Mouse (Mus musculus) frontal cortex, postnatal 10 days (tissue): ENCODE results near the gene Acrbp.

ENCODE experiments used
- DNase-seq, 2 experiments: peaks; one replicate each; pipeline ENCODE4 v3.0.0; 2022; ENCODE audit warnings: low spot score in 2 of 2, mixed read lengths in 1 of 2

Acrbp gene

DNA sequence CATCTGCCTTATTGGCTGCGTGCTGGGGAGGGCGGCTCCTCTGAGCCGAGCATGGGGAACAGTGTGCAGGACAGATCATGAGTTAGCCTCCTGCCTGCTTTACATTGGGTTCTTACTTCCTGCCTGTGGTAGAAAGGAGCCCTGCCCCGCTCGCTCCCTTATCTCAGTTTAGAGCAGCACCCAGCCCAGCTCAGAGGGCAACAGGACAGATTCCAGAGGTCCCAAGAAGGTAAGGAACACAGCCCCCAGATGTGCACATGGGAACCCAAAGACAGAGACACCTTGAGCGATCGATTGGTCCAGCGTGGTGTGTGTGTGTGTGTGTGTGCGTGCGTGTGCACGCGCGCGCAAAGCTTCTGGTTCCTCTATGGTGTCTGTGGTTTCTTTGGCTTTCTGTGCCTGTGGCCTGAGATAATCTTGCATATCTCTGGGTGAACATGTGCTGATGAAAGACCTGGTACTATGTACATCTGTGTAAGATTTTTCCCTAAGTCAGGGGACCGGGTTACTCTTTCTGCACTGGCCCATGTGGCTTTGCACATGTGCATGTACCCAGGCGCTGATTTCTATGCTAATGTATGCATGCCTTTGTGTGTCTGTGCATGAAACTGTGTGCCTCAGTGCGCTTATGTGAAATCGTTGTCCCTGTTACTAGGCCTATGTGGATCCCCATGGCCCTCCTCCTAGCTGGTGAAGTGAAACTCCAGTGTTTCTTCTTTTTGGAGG lies 21.8 kb downstream of the Acrbp start:
- DNase-seq: no peak

DNA sequence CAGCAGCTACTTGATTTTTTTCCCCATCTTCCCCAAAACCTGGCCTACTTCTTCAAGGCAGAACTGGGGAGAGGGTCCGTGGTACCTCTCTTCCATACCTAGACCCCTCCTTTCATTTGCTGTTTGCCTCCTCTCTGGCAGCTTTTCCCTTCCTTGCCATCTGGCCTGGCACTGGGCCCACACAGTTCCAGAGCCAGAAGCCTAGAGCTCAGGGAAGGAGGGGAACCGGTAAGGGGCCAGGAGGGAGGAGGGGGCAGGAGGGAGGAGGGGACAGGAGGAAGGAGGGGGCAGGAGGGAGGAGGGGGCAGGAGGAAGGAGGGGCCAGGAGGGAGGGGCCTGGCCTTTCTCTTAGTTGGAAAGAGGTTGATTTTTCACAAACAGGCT lies 22.4 kb downstream of the Acrbp start:
- peak; percentile 61 to 68 for DNase-seq

DNA sequence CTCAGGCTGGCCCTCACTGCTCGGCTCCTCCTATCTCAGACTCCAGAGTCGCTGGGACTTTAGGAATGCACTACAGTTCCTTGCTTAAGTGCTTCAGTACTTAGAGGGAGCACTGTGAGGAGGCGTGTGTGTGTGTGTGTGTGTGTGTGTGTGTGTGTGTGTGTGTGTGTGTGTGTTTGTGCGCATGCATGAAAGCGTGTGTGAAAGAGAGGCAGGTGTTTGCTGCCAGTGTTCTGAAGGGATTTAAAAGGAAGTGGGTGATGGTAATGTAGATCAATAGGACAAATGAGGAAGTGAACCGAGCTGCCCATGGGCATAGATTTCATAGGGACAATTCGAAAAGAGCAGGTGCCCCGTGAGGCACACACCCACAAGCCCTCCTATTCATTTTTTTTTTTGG lies 24.3 kb downstream of the Acrbp start:
- DNase-seq: no peak

DNA sequence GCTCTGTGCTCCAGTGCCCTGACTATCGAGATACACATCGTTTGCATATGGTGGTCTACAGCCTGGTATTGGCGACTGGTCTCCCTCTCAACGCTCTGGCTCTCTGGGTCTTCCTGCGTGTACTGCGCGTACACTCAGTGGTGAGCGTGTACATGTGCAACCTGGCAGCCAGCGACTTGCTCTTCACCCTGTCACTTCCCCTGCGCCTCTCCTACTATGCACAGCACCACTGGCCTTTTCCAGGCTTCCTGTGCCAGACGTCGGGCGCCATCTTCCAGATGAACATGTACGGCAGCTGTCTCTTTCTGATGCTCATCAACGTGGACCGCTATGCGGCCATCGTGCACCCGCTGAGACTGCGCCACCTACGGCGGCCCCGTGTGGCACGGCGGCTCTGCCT lies 31.9 kb downstream of the Acrbp start:
- DNase-seq: no peak

DNA sequence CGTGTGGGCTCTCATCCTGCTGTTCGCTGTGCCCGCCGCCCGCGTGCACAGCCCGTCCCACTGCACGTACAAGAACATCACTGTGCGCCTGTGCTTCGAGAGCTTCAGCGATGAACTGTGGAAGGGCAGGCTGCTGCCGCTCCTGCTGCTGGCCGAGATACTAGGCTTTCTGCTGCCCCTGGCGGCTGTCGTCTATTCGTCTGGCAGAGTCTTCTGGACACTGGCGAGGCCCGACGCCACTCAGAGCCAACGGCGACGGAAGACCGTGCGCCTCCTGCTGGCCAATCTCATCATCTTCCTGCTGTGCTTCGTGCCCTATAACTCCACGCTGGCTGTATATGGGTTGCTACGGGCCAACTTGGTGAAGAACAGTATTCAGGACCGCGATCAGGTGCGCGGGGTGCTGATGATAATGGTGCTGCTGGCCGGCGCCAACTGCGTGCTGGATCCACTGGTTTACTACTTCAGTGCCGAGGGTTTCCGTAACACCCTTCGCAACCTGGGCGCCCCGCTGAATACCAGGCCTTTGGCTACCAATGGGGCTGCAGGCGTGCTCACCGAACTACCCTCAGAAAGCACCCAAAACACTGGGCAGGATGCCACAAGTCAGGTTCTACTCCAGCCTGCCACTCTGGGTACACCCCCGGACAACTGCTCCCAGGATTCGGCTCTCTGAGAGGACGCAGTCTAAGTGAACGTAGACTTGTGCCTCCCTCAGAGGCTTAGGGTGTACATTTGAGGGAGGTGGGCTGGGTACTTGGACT lies 32.5 kb downstream of the Acrbp start:
- peak; percentile 86 for DNase-seq

DNA sequence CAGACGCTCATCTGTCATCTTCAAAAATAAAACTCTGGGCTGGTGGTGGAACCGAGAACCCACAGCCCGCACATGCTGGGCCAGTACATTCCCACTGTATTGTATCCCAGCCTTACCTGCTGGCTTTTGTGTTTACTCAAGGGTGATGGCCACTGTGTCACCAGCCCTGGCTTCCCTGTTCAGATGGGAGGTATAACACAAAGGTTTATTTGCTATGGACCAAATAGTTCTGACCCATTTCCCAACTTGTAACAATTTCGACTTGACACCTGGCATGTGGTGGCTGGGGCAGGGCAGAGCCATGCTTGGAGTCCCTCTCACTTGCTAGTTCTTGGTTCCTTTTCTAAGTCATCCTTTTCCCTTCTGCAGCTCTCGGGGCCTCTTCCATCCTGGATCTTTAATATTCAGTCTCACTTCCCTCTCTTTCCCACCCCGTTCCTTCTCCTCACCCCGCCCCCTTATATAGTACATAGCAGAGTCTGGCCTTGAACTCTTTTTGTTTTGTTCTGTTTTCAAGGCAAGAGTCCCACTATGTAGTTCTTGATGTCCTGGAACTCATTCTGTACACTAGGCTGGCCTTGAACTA lies 33.4 kb downstream of the Acrbp start:
- no peak for DNase-seq

DNA sequence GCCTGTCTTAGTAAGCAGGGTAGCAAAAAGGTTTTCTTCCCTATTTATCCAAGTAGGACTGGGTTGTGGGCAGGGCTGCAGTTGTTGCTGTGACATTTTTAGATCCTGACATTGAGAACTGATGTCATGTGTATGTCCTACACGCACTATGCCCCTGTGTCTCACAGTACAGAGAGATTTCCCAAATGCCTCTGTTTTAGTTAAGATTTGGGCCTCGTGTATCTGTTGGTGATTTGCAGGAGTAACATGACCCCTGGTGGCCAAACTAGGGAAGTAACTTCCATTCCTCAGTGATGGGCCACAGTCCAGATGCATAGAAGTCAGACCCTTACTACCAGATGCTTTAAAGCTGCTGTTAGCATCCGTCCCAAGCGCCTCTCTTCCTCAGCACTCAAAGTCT lies 34.9 kb downstream of the Acrbp start:
- peak in 1 of 2 experiments; percentile 52 for DNase-seq

DNA sequence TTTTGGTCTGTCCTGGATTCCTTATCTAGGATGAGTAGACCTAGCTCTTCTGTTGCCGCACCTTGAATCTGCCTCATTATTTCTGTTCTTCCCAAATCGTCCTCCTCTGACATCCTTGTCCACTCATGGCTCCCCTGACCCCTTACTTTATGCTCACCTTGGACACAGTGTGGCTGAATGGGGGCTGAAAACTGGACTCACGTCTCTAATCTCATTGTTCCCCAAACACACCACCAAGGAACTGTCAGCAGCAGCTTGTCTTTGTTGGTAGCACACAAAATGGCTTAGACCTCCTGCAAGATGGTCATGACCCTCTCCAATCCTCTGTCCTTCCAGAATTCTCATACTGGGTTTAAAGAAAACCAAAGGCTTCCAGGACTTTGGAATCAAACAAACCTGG lies 38.4 kb downstream of the Acrbp start:
- no peak for DNase-seq

DNA sequence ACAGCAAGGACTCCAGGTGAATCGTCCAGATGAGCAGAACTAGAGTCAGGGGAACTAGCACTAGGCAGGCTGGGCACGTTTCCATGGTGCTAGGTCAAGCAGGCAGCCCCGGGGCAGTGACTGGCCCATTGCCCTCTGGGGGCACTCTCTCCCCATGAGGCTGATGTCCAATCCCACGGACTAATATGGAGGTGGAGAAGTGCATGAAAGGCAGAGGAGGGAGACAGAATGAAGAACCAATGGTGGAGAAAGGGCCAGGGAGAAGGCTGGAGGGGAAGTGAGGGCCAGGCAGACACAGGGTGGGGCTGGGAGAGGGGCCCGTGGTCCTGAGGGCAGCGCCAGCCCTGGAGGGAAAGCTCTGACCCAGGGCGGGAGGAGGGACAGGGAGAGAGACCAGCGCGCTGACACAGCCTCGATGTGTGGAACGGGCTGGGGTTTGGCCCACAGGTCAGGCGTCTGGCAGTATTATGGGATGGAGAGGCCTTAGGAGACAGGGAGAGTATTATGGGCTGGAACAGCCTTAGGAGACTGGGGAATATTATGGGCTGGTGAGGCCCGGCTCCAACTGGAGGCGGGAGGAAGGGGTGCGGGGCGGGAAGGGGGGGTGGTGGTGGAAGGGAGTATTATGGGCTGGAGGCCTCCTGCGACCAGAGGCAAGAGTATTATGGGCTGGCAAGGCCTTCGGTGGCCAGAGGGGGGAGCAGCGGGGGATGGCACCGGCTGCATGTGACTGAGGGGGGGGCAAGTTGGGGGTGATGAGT lies 39.3 kb downstream of the Acrbp start:
- peak; percentile 73 to 75 for DNase-seq

DNA sequence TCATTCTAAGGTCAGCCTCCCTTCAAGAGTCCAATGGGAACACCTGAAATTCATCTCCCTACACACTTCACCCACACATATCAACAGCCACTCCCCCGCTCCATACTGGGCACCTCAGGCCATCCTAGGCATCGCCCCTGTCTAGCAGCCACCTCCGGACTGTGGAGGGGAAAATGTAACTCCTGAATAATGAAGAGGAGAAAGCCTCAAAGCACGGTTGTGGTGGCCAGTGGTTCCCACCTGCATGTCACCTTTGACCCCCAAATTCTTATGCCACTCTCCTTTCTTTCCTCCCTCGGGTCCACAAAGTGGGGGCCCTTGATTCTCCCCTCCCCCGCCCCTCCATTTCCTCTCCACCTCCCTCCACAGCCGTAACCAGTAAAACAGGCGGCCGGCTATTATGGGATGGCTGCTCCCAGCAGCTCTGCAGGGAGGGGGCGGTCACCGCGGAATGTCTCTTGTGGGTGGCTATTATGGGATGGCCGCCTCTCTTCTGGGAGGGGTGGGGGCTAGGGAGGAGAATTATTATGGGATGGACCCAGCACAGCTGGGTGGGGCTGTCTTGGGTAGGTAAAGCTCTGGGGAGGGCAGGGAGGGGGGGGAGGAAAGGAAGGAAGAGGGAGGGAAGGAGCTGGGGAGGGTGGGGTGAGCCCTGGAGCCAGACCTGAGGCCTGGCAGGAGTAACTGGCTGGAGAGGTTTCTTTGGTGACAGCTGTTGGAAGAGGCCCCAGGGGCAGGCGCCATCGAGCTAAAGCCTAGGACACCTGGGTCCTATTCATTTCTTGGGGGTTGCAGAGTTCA lies 40.2 kb downstream of the Acrbp start:
- DNase-seq: peak; percentile 86 to 92

DNA sequence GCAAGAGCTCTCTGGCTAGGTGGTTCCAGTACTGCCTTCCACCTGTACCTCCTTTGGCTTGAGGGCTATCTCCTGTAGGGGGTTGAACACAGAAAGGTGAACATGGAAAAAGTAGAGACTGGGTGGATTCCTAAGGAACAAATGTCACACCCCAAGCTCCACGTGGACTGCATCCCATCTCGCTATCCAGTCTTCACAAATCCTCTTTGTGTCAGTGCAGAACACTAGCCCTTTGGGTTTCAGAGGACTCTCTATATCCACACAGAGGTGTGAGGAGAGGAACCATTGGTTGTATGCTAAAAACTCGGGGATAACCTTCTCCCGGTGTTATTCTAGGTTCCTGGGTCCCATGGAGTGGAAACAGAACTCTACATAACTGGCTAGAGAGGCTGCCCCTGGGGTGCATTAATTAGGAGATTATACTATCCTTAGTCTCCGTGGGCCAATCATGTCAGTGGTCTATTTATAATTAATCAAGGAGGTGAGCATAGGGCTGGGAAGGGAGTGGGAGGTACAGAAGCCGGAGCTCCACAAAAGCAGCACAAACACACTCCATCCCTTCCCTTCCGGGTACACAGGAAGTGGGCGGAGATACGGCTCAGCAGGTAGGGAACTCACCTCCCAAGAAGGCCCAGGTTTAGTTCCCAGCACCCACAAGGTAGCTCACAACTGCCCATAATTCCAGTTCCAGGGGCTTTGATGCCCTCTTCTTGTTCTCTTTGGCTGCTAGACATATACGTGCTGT lies 41.0 kb downstream of the Acrbp start:
- DNase-seq: no peak

DNA sequence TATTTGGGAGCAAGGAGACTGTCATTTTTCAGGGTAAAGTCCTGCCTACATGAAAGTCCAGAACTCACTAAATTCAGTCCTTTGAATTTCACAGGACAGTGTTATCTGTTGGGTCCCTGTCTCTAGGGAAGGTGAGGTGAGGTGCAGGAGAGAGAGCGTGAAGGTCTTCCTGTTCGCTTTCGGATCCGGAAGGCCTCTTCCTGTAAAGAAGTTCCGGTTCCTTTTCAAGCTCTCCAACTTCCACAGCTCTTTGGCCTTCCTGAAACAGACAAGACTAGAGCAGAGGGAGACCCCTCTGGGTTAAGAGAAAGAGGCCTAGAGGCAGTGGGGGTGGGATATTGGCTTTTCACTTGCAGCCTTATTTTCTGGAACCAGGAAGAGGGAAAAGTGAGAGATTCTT lies 42.9 kb downstream of the Acrbp start:
- DNase-seq: no peak

DNA sequence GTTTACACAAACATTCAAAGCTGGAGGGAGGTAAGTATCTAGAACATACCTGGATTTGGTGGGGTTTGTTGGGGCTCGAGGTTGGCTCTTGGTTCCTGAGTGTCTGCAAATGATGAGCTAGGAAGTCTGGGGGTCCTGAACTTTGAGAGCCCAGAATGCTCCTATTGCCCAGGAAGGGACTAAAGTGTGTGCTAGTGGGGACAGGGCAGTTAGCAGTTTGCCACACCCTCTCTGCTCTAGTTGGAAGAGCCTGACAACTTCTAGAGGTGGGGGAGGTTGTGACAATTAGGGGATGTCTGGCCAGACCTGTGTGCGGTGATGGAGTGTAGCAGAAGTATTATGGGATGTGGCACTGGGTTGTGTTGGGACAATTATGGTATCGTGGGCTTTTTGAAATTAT lies 45.4 kb downstream of the Acrbp start:
- DNase-seq: no peak

DNA sequence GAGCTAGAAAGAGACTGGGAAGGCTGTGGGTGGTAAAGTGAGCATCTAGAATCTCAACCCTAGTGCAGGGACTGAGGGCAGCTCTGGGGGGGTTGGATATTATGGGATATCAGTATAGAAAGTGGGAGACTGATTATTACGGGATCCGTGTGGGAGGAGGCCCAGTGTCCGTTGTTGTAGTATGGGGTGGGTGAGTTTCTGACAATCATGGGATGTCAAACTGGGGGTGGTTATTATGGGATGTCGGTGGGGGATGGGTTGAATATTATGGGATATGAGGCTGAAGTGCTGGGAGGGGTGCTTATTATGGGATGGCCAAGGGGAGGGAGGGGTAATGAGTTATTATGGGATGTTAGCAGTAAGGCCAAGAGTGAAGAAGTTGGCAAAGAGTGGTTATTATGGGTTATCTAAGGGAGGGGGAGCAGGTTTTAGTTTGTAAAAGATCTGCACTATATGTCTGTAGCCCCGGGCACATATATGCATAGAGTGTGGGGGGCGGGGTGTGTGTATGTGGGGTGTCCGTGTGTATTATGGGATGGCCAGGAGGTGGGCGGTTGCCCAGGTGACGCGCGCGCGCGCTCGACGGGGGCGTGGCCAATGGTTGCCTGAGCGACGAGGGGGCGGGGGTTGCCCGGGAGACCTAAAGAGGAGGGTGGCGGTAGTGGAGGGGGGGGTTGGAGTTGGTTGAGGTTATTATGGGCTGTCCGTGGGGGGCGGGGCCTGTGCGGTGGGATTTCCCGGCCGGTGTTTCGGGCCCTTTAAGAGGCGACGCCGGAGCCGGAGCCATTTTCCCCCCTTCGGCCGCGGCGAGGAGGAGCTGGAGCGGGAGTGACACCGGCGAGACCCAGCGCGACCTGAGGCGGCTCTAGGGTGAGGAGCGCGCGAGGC lies 46.1 kb downstream of the Acrbp start, which contains the start of gene Chd4:
Gene Chd4 (plus strand): TSS at position 591 of the 888 bp plus-strand sequence.
- DNase-seq: peak; percentile 95 to 96

DNA sequence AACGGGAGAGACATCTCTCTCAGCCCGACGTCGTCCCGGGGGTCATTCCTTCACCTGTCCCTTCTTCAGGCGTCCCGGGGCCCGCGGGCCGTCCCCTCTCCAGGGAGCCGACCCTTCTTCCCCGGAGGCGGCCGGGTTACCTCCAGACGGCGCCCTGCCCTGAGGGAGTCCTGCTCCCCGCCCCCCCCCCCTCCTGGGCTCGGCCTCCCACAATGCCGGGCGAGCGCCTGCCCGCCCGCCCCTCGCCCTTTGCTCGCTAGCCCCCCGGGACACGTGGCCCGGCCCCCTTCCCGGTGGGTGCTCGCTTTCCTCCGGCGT lies 46.7 kb downstream of the Acrbp start:
- DNase-seq: no peak

DNA sequence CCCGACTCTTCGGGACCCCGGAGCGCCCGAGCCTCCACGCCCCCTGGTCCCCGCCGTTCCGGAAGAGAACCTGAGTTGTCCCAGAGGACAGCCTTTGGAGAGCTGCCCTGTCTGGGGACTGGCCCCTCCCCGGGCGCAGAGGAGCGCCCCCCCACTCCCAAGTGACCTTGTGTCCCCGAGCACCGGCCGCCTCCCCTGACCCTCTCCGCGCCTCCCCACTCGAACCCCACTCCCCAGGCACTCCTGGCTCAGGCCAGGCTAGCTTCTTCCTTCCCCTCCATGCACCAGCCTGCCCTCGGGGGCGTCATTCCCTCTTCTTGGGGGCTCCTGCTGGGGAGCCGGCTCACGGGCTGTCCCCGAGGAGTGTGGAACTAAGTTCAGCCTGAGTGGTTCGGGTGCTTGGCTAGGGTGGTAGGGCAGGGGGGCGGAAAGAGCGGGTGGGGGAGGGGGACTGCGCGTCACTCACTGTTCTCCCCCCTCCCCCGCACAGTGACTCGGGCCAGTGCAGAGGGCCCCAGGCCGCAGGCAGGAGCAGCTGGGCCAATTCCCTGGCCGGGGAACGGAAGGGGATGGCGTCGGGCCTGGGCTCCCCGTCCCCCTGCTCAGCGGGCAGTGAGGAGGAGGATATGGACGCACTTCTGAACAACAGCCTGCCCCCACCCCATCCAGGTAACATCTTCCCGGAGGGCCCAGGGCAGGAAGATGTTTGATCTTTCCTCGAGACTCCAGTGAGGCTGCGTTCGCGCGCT lies 47.3 kb downstream of the Acrbp start:
- DNase-seq: peak; percentile 59 to 68

DNA sequence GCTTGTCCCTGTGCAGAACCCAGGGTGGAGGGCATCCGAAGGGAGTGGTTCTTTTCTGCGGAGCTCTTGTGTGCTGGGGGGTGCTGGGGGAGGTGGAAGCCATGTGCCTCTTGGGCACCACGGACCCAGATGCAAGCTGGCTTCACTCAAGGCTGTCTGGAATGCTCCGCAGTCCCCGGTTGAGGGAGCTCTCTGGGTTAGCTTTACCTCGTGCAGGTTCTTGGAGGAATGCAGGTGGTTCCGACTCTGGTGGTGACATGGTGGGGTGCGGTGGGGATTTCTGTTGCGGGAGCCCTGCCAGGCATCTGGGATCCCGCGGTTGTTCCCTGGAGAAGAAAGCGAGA lies 47.8 kb downstream of the Acrbp start:
- DNase-seq: no peak

DNA sequence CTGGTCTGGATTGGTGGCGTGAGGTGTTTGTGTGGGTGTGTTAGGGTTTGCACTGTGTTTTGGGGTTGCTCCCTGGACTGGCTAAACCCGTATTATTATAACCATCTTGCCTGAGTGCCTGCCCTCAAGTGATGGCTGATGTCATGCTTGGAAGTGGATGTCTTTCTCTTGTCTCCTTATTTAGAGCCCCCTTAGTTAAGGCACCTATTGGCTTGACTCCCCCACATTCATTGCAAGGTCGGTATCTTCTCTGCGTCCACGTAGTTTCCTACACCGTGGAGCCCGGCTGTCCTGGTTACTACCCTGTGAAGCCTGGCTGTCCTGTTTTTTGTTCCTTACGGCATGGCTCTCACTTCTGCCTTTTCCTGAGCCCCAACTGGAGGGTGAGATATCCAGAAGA lies 48.5 kb downstream of the Acrbp start:
- DNase-seq: no peak

DNA sequence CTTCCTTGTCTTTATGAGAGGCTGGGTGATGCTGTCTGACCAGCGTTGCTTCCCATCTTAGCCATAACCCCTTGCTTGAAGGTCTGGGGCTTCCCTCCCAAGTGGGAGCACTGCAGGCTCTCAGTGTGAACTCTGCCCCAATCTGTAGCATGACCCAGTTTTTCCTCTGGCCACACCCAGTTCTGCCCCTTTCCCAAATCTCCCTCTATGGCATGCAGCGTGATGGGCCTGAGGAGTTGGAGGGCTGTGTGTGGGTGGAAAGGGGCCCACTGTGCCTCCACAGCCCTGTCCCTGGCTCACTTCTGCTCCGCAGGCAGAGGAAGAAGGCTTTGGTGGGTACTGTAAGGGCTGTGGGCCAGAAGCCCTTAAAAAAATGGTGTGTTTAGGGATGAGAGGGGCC lies 49.0 kb downstream of the Acrbp start:
- DNase-seq: no peak
